Mouse (Mus musculus) midbrain, postnatal 0 days (tissue): ENCODE measurements around the gene Shld2. TPM values are rescaled to one million over a fixed set of nuclear protein-coding genes. Genes with fewer than 3 reads are reported as not detected.
"Not testable (repeated sequence)": the region's sequence is repeated elsewhere in the genome, so short reads cannot be mapped to it uniquely, and the experiment has no call there.

Experiments
- ATAC-seq: fragments of 200-750 bp; cut with Nextera tagmentation; 2 replicates; pipeline ENCODE4 v1.8.0; 2017; ENCODE audit warnings: moderate number of reproducible peaks, mild to moderate bottlenecking, moderate TSS enrichment, moderate library complexity; ENCODE audit not compliant: low FRiP score
- DNase-seq: peaks from one replicate; pipeline ENCODE4 v3.0.0-alpha.2; 2015; ENCODE audit warnings: low spot score
- H3K27ac ChIP-seq: fragments of 300-500 bp; sonication (generic); 2 replicates; pipeline ENCODE4 v1.5.1; 2014; ENCODE audit warnings: low read depth, mild to moderate bottlenecking, low read length, mixed read lengths
- H3K27me3 ChIP-seq: fragments of 300-500 bp; sonication (generic); 2 replicates; pipeline ENCODE4 v1.6.1; 2014; ENCODE audit warnings: low read length, control low read depth, mixed read lengths; ENCODE audit not compliant: insufficient read depth
- H3K36me3 ChIP-seq: fragments of 300-500 bp; sonication (generic); 2 replicates; pipeline ENCODE4 v1.6.1; 2014; ENCODE audit warnings: low read length, control low read depth, mixed read lengths; ENCODE audit not compliant: insufficient read depth
- H3K4me1 ChIP-seq: fragments of 300-500 bp; sonication (generic); 2 replicates; pipeline ENCODE4 v1.6.1; 2014; ENCODE audit warnings: mild to moderate bottlenecking, control low read depth, antibody characterized with exemption, low read length, mixed read lengths; ENCODE audit not compliant: insufficient read depth
- H3K4me2 ChIP-seq: fragments of 300-500 bp; sonication (generic); 2 replicates; pipeline ENCODE4 v1.6.1; 2014; ENCODE audit warnings: low read depth, mild to moderate bottlenecking, low read length, mixed read lengths; ENCODE audit not compliant: poor library complexity, severe bottlenecking
- H3K4me3 ChIP-seq: fragments of 300-500 bp; sonication (generic); 2 replicates; pipeline ENCODE4 v1.5.1; 2014; ENCODE audit warnings: low read depth, mild to moderate bottlenecking, low read length, moderate library complexity
- H3K9ac ChIP-seq: fragments of 300-500 bp; sonication (generic); replicated peaks from 2 replicates; pipeline ENCODE4 v1.6.1; 2014; ENCODE audit warnings: mild to moderate bottlenecking, low read length, moderate library complexity, mixed read lengths; ENCODE audit not compliant: poor library complexity, severe bottlenecking
- H3K9me3 ChIP-seq: fragments of 300-500 bp; sonication (generic); 2 replicates; pipeline ENCODE4 v1.6.1; 2016; ENCODE audit warnings: low read length, control low read depth
- CTCF ChIP-seq: IDR thresholded peaks from 2 replicates; pipeline ENCODE4 v1.5.1; 2016; ENCODE audit warnings: antibody characterized with exemption, mild to moderate bottlenecking
- WGBS: fragments of 180-500 bp; shearing (Covaris S2); extraction: QIAGEN DNeasy Blood & Tissue Kit; methylation state at CpG from one replicate; pipeline ENCODE4 v1.1.7; 2014; 5-methylcytosine and 5-hydroxymethylcytosine counted together
- polyA plus RNA-seq: library from polyadenylated mRNA; unstranded; fragments of >200 nt; fragmentation: Nextera tagmentation; extraction: Ambion mirVana; gene quantifications from 2 replicates; pipeline ENCODE4 v1.2.1, GENCODE M21; 2015
- total RNA-seq: library from RNA; depleted of rRNA; stranded (reverse); fragments of >200 nt; gene quantifications from 2 replicates; pipeline ENCODE4 v1.2.3, GENCODE M21; 2014

The Shld2 gene
- total and polyA plus RNA-seq, 2 experiments from 2014 or later: 6.4 to 8.5 TPM

DNA sequence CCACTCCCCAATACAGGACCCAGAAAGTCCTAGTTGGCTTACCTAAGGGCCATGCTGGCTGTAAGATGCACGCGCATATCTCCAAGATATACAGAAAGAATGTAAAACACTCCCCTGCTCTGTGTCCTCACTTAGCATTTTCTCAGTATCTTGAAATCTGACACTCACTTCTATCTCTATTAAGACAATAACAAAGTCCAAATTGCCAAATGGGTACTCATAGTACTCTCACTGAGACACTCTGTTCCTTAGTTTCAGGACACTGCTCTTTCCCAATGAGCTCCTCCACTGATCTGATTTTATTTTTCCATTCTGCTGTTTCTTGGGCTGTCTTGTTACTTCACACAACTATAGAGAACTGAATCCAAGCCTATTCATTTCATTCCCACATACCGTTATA, 36.2 kb downstream of the Shld2 start:
- no peaks in the 10 kb centered on the region for H3K27me3 ChIP-seq
- H3K9me3 ChIP-seq: no peaks in the 10 kb centered on the region
- H3K9ac ChIP-seq: no peak overlapping the region
- H3K36me3 ChIP-seq: no peaks in the 10 kb centered on the region
- ATAC-seq (no peak), DNase-seq (no peak)
- TF ChIP-seq CTCF: no peak
- H3K4me2 ChIP-seq: no peak overlapping the region
- WGBS: 95% methylated on average over 3 of the region's 3 CpGs
- H3K4me1 ChIP-seq: no peaks in the 10 kb centered on the region
- no peak overlapping the region for H3K27ac ChIP-seq
- H3K4me3 ChIP-seq: no peak overlapping the region

DNA sequence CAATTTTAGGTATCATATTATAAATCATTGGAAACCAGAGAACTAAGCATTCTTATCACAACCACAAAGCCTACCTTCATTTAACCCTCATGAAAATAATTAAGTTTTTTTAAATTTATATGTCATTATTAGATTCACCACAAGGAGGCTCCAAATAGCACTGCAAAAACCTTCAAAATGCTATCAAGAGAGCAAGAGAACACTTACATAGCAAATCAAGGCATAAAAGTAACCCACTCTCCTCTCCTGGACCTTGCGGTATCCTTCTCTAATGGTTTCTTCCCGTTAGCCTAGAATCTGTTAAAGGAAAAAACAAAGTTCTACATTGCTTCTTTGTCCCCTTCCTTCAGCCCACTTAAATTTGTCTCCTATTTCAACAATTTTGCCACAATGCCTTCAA, 37.0 kb downstream of the Shld2 start:
- ATAC-seq (no peak), DNase-seq (peak; percentile 40)
- 45% methylated on average over 2 of the region's 2 CpGs for WGBS
- peak; percentile 81 for TF ChIP-seq CTCF
- H3K27me3 ChIP-seq: no peaks in the 10 kb centered on the region
- H3K9me3 ChIP-seq: no peaks in the 10 kb centered on the region
- no peak overlapping the region for H3K27ac ChIP-seq
- H3K4me2 ChIP-seq: no peak overlapping the region
- H3K9ac ChIP-seq: no peak overlapping the region
- H3K4me3 ChIP-seq: no peak overlapping the region
- H3K4me1 ChIP-seq: no peaks in the 10 kb centered on the region
- no peaks in the 10 kb centered on the region for H3K36me3 ChIP-seq

DNA sequence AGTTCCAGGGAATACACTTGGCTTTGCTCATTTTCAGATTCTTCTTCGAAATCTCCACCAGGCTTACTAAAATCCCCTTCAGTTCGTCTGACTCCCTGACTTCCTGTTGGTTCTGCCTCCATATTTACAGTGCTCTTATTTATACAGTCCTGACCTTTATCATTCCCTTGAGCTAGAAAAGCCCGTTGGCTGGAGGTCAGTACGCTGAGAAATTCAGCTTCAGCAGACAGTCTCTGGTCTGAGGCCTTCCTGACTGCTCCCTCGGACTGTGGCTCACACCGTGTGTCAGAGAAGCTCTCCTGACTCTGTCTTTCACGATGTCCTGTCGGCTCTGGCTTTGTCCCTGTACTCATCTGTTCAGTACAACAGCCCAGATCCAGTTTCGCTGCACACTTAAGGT, 42.2 kb downstream of the Shld2 start:
- TF ChIP-seq CTCF: no peak
- Histone ChIP-seq H3K4me3 (no peak overlapping the region), H3K4me1 (no peaks in the 10 kb centered on the region), H3K9me3 (no peaks in the 10 kb centered on the region), H3K36me3 (no peaks in the 10 kb centered on the region), H3K4me2 (no peak overlapping the region), H3K27me3 (no peaks in the 10 kb centered on the region), H3K27ac (no peak overlapping the region), H3K9ac (no peak overlapping the region)
- DNase-seq: no peak
- WGBS: 83% methylated on average over 9 of the region's 9 CpGs
- no peak for ATAC-seq

DNA sequence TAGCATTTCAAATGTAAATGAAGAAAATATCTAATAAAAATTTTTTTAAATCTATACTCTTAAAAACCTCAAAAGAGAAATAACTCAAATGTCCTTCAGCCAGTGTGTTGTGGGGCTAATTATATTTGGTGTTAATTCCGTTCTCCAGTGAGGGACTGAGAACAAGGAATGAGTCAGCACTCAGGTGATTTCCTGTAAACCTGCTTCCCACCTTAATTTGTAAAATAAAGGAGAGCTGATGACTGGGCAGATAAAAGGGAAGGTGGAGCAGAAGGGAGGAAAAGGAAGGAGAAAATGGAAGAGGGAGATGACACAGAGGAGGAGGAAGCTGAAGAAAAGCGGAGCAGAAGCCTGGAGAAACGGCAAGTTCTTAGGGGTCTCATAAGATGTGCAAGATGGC, 51.8 kb downstream of the Shld2 start:
- not testable (repeated sequence) for H3K4me1 ChIP-seq, H3K9ac ChIP-seq, H3K27me3 ChIP-seq, H3K4me3 ChIP-seq, H3K4me2 ChIP-seq, H3K36me3 ChIP-seq, ATAC-seq, H3K9me3 ChIP-seq, H3K27ac ChIP-seq, DNase-seq
- 66% methylated on average over 3 of the region's 3 CpGs for WGBS

DNA sequence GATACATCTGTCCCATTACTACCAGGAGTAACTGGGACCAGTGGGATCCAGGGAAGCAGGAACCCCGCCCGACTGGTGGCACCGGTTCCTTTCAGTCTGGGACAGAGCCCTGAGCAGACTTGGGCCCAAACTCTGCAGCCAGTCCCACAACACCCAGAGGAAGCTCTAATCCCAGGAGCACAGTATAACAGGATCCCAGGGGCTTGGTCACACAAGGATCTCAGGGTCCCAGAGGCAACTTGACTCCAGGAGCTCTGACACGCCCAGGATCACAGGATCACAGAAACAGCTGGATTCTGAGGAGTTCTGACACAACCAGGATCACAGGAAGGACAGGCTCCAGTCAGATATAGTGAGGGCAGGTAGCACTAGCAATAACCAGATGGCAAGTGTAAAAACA, 57.0 kb downstream of the Shld2 start:
- TF ChIP-seq CTCF: no peak
- no peaks in the 10 kb centered on the region for H3K36me3 ChIP-seq
- no peaks in the 10 kb centered on the region for H3K9me3 ChIP-seq
- H3K4me1 ChIP-seq: no peaks in the 10 kb centered on the region
- no peak overlapping the region for H3K4me3 ChIP-seq
- H3K27ac ChIP-seq: no peak overlapping the region
- H3K27me3 ChIP-seq: no peaks in the 10 kb centered on the region
- no peak overlapping the region for H3K4me2 ChIP-seq
- no peak for ATAC-seq
- no peak overlapping the region for H3K9ac ChIP-seq
- WGBS: 90% methylated on average over 4 of the region's 4 CpGs
- no peak for DNase-seq

DNA sequence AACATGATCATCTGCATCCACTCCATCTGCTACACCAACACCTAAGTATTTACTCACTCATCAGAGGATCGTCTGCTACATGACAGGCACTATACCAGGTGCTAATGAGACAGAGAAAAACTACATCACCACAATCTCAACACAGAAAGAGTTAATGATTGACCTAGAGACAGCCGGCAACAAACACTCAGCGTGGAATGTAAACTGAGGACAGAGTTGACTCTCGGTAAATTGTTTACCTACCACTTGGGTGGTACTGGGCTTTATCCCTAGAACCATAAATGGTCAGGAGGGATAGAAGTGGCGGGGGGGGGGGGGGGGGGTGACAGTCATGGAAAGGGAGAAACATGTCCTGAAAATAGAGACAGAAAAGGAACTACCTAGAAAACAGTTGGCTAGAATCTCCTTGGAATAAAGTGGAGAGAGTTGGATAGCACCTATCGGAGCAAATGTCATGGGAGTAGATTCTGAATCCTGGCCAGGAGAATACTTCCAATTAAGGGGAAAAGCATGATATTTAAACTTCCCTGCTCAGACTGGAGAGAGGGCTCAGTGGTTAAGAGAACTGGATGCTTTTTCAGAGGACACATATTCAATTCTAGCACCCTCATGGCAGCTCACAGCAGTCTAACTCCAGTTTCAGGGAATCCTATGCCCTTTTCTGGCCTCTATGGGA, 57.7 kb downstream of the Shld2 start:
- Histone ChIP-seq H3K27ac (no peak overlapping the region), H3K27me3 (no peaks in the 10 kb centered on the region), H3K36me3 (no peaks in the 10 kb centered on the region), H3K4me2 (no peak overlapping the region), H3K4me3 (no peak overlapping the region), H3K9me3 (no peaks in the 10 kb centered on the region), H3K4me1 (no peaks in the 10 kb centered on the region), H3K9ac (no peak overlapping the region)
- no peak for ATAC-seq
- DNase-seq: no peak
- TF ChIP-seq CTCF: no peak
- 85% methylated on average over 5 of the region's 6 CpGs for WGBS
